Mouse (Mus musculus) A20 (cell line): ENCODE data around the gene Tefm.
"Not testable (repeated sequence)": the region's sequence is repeated elsewhere in the genome, so short reads cannot be mapped to it uniquely, and the experiment has no call there.

Experiments used
- DNase-seq: peaks from one replicate; pipeline ENCODE4 v3.0.0-alpha.2; 2011; ENCODE audit warnings: low read depth, low spot score

The Tefm gene

GRCm38 (mm10) chr11:80156841-80157240, 14.9 kb upstream of the Tefm start:
- no peak for DNase-seq

GRCm38 (mm10) chr11:80155961-80156360, 14.0 kb upstream of the Tefm start:
- DNase-seq: no peak

- no peak for DNase-seq
Observed at GRCm38 (mm10) chr11:80155541-80155940, 13.6 kb upstream of the Tefm start.

- DNase-seq: no peak
Observed at GRCm38 (mm10) chr11:80154501-80154900, 12.5 kb upstream of the Tefm start.

GRCm38 (mm10) chr11:80153857-80154495, 12.0 kb upstream of the Tefm start, which contains the start of gene Adap2:
Gene Adap2, plus strand, starts transcription at chr11:80154105.
- no peak for DNase-seq

- no peak for DNase-seq
Observed at GRCm38 (mm10) chr11:80152376-80152775, 10.4 kb upstream of the Tefm start.

GRCm38 (mm10) chr11:80151541-80151940, 9.6 kb upstream of the Tefm start:
- DNase-seq: no peak

- no peak for DNase-seq
Observed at GRCm38 (mm10) chr11:80150566-80150965, 8.6 kb upstream of the Tefm start.

GRCm38 (mm10) chr11:80149412-80150023, 7.5 kb upstream of the Tefm start:
- no peak for DNase-seq

- not testable (repeated sequence) for DNase-seq
Observed at GRCm38 (mm10) chr11:80148974-80149373, 7.0 kb upstream of the Tefm start.

- no peak for DNase-seq
Observed at GRCm38 (mm10) chr11:80148313-80148712, 6.3 kb upstream of the Tefm start.

GRCm38 (mm10) chr11:80147748-80148147, 5.8 kb upstream of the Tefm start:
- DNase-seq: no peak

- peak; percentile 89 for DNase-seq
Observed at GRCm38 (mm10) chr11:80145787-80146275, 3.9 kb upstream of the Tefm start.

GRCm38 (mm10) chr11:80142872-80143271, 897 bp upstream of the Tefm start:
- DNase-seq: peak; percentile 24

GRCm38 (mm10) chr11:80137773-80138172, 4.2 kb downstream of the Tefm start:
- DNase-seq: no peak

- no peak for DNase-seq
Observed at GRCm38 (mm10) chr11:80136786-80137185, 5.2 kb downstream of the Tefm start.

- DNase-seq: no peak
Observed at GRCm38 (mm10) chr11:80135954-80136683, 5.9 kb downstream of the Tefm start.

- DNase-seq: no peak
Observed at GRCm38 (mm10) chr11:80134744-80135143, 7.2 kb downstream of the Tefm start.

GRCm38 (mm10) chr11:80132050-80132449, 9.9 kb downstream of the Tefm start:
- DNase-seq: no peak

- DNase-seq: no peak
Observed at GRCm38 (mm10) chr11:80116411-80116810, 25.6 kb downstream of the Tefm start.

GRCm38 (mm10) chr11:80104407-80104806, 37.6 kb downstream of the Tefm start:
- no peak for DNase-seq

- no peak for DNase-seq
Observed at GRCm38 (mm10) chr11:80101298-80101697, 40.7 kb downstream of the Tefm start.
